Mouse (Mus musculus) embryonic facial prominence, embryonic 14.5 days (tissue): ENCODE measurements around the gene Zfp579. TPM values are rescaled to one million over a fixed set of nuclear protein-coding genes. Genes with fewer than 3 reads are reported as not detected.

Experiments
- ATAC-seq: fragments of 200-750 bp; cut with Nextera tagmentation; 2 replicates; pipeline ENCODE4 v1.8.0; 2017; ENCODE audit warnings: low read depth, moderate number of reproducible peaks, moderate TSS enrichment
- DNase-seq: peaks from one replicate; pipeline ENCODE4 v3.0.0-alpha.2; 2015; ENCODE audit warnings: low spot score
- H3K27ac ChIP-seq: fragments of 300-500 bp; sonication (generic); replicated peaks from 2 replicates; pipeline ENCODE4 v1.5.1; 2014; ENCODE audit warnings: low read depth, mild to moderate bottlenecking, low read length, moderate library complexity
- H3K27me3 ChIP-seq: fragments of 300-500 bp; sonication (generic); replicated peaks from 2 replicates; pipeline ENCODE4 v1.6.1; 2014; ENCODE audit warnings: low read length; ENCODE audit not compliant: control insufficient read depth, insufficient read depth
- H3K36me3 ChIP-seq: fragments of 300-500 bp; sonication (generic); 2 replicates; pipeline ENCODE4 v1.6.1; 2014; ENCODE audit warnings: low read length, mixed read lengths; ENCODE audit not compliant: control insufficient read depth, insufficient read depth
- H3K4me1 ChIP-seq: fragments of 300-500 bp; sonication (generic); 2 replicates; pipeline ENCODE4 v1.6.1; 2014; ENCODE audit warnings: antibody characterized with exemption, low read length; ENCODE audit not compliant: control insufficient read depth, insufficient read depth
- H3K4me2 ChIP-seq: fragments of 300-500 bp; sonication (generic); 2 replicates; pipeline ENCODE4 v1.6.1; 2014; ENCODE audit warnings: low read depth, mild to moderate bottlenecking, low read length, moderate library complexity, mixed read lengths
- H3K4me3 ChIP-seq: fragments of 300-500 bp; sonication (generic); 2 replicates; pipeline ENCODE4 v1.5.1; 2014; ENCODE audit warnings: low read depth, mild to moderate bottlenecking, low read length
- H3K9ac ChIP-seq: fragments of 300-500 bp; sonication (generic); 2 replicates; pipeline ENCODE4 v1.6.1; 2014; ENCODE audit warnings: low read depth, mild to moderate bottlenecking, low read length, moderate library complexity, mixed read lengths
- H3K9me3 ChIP-seq: fragments of 300-500 bp; sonication (generic); 2 replicates; pipeline ENCODE4 v1.6.1; 2016; ENCODE audit warnings: low read length; ENCODE audit not compliant: control insufficient read depth
- WGBS: fragments of 180-500 bp; shearing (Covaris S2); extraction: QIAGEN DNeasy Blood & Tissue Kit; methylation state at CpG from one replicate; pipeline ENCODE4 v1.1.7; 2014; 5-methylcytosine and 5-hydroxymethylcytosine counted together
- polyA plus RNA-seq: library from polyadenylated mRNA; unstranded; fragments of >200 nt; fragmentation: Nextera tagmentation; extraction: Ambion mirVana; gene quantifications from 2 replicates; pipeline ENCODE4 v1.2.1, GENCODE M21; 2014

The Zfp579 gene
- polyA plus RNA-seq, 1 experiment from 2014 or later = 23.0 TPM

DNA sequence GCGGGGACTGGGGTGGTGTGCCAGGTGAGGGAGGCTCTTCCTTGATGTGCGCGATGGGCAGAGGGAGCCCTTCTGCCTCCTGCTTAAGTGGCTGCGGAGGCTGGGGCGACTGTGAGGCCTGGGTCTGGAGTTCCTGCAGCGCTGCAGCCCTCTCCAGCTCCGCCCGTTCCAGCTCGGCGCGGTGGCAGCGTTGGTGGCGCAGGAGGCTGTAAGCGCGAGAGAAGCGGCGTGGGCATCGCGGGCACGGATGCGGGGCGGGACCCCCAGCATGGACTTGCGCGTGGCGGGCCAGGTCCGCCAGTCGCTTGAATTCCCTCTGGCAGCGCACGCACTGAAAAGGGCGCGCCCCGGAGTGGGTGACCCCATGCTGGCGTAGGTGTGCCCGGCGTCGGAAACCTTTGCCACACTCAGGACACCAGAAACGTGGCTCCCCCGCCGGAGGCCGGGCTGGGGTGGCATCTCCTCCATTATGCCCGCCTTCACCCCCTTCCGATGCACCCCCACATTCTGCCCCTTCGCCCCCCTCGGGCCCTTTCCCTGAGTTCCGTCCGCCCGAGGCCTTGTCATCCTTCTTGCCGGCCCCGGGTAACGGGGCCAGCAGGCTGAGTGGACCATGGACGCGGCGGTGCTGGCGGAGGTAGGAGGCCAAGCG is 2.5 kb downstream of the Zfp579 start:
- DNase-seq (no peak), ATAC-seq (no peak)
- peaks cover 31% of the 10 kb centered on the region for H3K36me3 ChIP-seq
- H3K9ac ChIP-seq = peak overlapping the region; percentile 19; the same call in 1 of the 2 replicates
- H3K4me2 ChIP-seq = peak overlapping the region; percentile 84; the same call in 1 of the 2 replicates
- no peak overlapping the region for H3K27ac ChIP-seq
- H3K4me3 ChIP-seq = no peak overlapping the region
- WGBS = 55% methylated on average over 28 of the region's 55 CpGs
- peaks cover 5% of the 10 kb centered on the region; the same call in 1 of the 2 replicates for H3K27me3 ChIP-seq
- H3K9me3 ChIP-seq = 0 out of 2 replicates have a peak, but pooled peaks cover 8% of the 10 kb centered on the region
- peaks cover 14% of the 10 kb centered on the region for H3K4me1 ChIP-seq

DNA sequence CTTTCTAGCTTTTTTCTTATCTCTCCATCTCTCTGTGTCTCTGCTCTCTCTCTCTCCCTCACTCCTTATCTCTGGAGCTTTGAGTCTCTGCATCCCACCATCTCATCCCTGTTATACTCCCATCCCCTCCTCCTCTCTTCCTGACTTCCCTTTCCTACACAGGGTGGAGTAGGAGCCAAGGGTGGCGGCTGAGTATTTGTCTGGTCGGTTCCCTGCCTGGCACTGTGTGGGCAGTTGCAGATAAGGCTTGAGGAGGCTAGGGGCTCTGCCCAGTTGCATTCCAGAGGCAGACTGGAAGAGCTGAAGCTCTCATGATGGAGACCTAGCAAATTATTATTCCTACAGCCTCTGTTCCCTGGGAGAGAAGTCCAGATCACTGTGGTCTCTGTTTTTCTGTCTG is 7.7 kb downstream of the Zfp579 start:
- peaks cover 21% of the 10 kb centered on the region for H3K36me3 ChIP-seq
- DNase-seq = no peak
- no peaks in the 10 kb centered on the region for H3K27me3 ChIP-seq
- WGBS = 60% methylated on average over 2 of the region's 2 CpGs
- H3K4me1 ChIP-seq = no peaks in the 10 kb centered on the region
- no peak overlapping the region for H3K9ac ChIP-seq
- no peak for ATAC-seq
- H3K9me3 ChIP-seq = 0 out of 2 replicates have a peak, but pooled peaks cover 8% of the 10 kb centered on the region
- no peak overlapping the region for H3K4me3 ChIP-seq
- no peak overlapping the region for H3K4me2 ChIP-seq
- H3K27ac ChIP-seq = no peak overlapping the region

DNA sequence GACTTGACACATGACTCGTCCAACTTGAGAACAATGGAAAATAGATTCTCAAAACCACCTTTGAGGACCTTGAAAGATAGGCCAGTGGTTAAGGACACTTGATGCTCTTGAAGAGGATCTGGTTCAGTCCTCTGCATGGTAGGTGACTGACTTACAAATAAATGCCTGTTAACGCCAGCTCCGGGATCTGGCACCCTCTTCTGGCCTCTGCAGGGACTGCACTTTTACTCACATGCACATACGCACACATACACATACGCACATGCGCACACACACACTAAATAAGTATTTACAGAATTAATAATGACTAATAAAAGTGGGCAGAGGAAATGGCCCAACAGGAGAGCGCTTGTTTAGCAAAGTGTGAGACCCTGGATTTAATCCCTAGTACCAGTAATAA is 19.1 kb downstream of the Zfp579 start:
- Histone ChIP-seq H3K9ac (no peak overlapping the region), H3K27me3 (no peaks in the 10 kb centered on the region), H3K27ac (no peak overlapping the region), H3K4me3 (no peak overlapping the region), H3K4me1 (no peaks in the 10 kb centered on the region), H3K36me3 (no peaks in the 10 kb centered on the region), H3K9me3 (no peaks in the 10 kb centered on the region), H3K4me2 (no peak overlapping the region)
- no peak for DNase-seq
- no peak for ATAC-seq
- 90% methylated on average over 7 of the region's 7 CpGs for WGBS

DNA sequence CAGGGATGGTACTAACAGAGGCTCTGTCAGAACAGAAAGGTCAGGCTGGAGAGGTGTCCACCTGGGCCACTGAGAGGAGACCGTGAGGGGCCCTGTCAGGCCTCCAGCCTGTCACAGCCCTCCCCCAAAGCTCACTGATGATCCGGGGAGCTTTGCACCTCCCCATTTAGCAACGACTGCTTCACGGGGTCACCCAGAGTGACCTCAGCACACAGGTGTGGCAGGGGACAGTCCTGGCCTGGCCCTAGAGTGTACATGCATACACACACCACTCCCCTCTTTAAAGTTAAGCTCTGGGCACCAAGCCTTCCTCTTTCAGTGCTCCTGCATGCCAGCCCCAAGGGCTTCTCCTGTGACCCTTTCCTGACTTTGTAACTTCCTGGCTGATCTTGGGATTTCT is 20.5 kb downstream of the Zfp579 start:
- WGBS = 49% methylated on average over 4 of the region's 4 CpGs
- Histone ChIP-seq H3K4me2 (no peak overlapping the region), H3K4me1 (no peaks in the 10 kb centered on the region), H3K27ac (no peak overlapping the region), H3K27me3 (no peaks in the 10 kb centered on the region), H3K36me3 (no peaks in the 10 kb centered on the region), H3K9ac (no peak overlapping the region), H3K9me3 (no peaks in the 10 kb centered on the region), H3K4me3 (no peak overlapping the region)
- DNase-seq = no peak
- no peak for ATAC-seq

DNA sequence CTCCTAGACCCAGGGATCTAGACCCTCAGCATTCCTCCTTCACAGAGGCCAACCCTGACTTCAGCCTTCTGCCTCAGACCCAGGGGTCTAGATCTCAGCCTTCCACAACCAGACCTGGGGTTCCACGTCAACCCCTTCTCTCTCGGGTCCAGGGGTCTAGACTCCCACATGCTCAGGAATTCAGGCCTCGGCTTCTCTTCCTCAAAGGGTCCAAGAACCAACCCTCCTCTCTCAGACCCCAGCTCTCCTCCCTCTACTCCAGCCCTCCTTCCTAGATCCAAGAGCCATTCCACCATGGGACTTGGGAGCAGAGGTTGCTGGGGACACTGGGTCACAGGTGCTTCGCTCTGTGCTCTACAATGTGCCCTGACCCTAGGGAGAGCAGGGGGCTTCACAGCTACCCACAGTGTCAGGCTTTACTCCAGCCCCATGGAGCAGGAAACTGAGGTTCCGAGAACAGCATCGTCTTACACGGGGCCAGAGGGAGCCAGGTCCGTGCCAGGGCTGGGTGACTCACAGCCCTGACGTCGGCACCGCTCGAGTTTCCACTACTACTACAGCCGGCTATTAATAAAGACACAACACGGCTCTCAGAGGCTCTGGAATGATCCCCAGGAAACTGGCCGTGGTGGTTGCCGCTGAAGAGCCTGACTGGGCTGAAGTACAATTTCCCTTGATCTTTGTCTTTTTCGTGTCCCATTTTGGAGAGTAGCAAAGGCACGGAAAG is 23.5 kb downstream of the Zfp579 start:
- DNase-seq (no peak), ATAC-seq (0 out of 2 replicates have a peak, but pooled peaks have one; percentile 33)
- H3K4me3 ChIP-seq = no peak overlapping the region
- H3K9me3 ChIP-seq = no peaks in the 10 kb centered on the region
- H3K4me1 ChIP-seq = no peaks in the 10 kb centered on the region
- no peak overlapping the region for H3K9ac ChIP-seq
- no peak overlapping the region for H3K27ac ChIP-seq
- H3K27me3 ChIP-seq = no peaks in the 10 kb centered on the region
- no peaks in the 10 kb centered on the region for H3K36me3 ChIP-seq
- 60% methylated on average over 18 of the region's 18 CpGs for WGBS
- H3K4me2 ChIP-seq = no peak overlapping the region

DNA sequence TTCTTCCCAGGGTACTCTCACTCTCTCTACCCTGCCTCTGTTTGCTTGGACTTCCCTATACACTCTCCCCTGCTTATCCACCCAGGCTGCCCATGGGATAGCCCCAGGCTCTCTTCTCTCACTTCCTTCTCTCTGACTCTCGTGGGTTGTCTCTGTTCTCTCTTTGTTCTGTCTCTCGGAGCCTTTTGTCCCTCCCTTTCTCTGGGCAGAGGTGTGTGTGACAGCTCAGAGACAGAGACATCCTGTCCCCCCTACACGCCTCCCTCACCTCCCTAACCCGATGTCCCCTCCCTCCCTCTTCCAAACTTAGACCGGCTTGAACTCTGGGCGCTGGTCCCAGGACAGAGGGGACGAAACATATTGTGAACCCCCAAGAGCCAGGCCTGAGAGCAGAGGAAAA is 24.2 kb downstream of the Zfp579 start:
- DNase-seq (no peak), ATAC-seq (no peak)
- Histone ChIP-seq H3K9me3 (no peaks in the 10 kb centered on the region), H3K27ac (no peak overlapping the region), H3K27me3 (no peaks in the 10 kb centered on the region), H3K4me1 (no peaks in the 10 kb centered on the region), H3K4me3 (no peak overlapping the region), H3K9ac (no peak overlapping the region), H3K36me3 (no peaks in the 10 kb centered on the region), H3K4me2 (no peak overlapping the region)
- 24% methylated on average over 7 of the region's 7 CpGs for WGBS

DNA sequence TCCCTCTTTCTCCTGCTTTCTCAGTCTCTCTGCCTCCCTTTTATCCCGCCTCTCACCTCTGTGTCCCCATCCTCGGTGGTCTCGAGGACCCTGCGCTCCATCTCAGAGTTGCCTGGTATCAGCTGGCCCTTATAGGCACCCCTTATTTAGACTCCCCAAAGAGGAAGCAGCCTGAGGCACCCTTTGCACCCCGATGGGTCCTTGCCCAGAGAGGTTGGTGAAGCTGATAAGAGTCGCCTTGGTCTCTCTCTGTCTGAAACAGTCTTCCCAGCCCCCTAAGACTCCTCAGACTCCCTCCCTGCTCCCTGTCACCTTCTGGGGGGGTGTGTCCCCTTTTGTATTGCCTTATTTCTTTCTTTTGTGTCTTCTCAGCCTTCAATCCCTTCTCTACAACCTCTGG is 24.9 kb downstream of the Zfp579 start, which contains the start of gene Sbk3:
Sbk3 (minus strand) TSS at position 101 of the 400 bp plus-strand sequence.
- Histone ChIP-seq H3K27ac (no peak within 1 kb of the TSS), H3K9ac (no peak within 1 kb of the TSS), H3K27me3 (no peaks in the 10 kb centered on the region), H3K36me3 (no peaks in the 10 kb centered on the region), H3K4me3 (no peak within 1 kb of the TSS), H3K4me1 (no peaks in the 10 kb centered on the region), H3K9me3 (no peaks in the 10 kb centered on the region), H3K4me2 (no peak within 1 kb of the TSS)
- no peak for DNase-seq
- no peak for ATAC-seq
- WGBS = 45% methylated on average over 6 of the region's 6 CpGs

DNA sequence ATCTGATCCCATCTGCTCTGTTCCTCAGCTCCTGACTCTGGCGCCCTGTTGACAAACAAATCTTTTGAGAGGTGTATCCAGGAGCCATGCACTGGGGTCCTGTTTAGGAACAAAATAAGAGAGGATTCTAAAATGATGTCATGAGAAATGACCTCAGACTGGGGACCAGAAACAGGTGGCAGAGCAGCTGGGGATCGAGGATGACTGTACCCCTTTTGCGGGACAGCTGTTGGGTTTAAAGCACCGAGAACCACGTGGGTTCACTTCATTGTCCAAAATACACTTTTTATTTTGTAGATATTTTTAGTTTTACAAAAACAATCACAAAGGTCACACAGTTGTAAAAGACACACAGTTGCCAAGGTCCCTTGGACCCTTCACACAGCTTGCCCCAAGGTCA is 31.0 kb downstream of the Zfp579 start:
- H3K27me3 ChIP-seq = no peaks in the 10 kb centered on the region
- H3K4me2 ChIP-seq = no peak overlapping the region
- no peak overlapping the region for H3K27ac ChIP-seq
- ATAC-seq = no peak
- no peak overlapping the region for H3K9ac ChIP-seq
- no peak overlapping the region for H3K4me3 ChIP-seq
- WGBS = 87% methylated on average over 5 of the region's 5 CpGs
- H3K4me1 ChIP-seq = no peaks in the 10 kb centered on the region
- no peaks in the 10 kb centered on the region for H3K36me3 ChIP-seq
- DNase-seq = no peak
- no peaks in the 10 kb centered on the region for H3K9me3 ChIP-seq
